Mouse (Mus musculus) embryonic facial prominence, embryonic 10.5 days (tissue): Measurements from ENCODE around the gene Jazf1. TPM values are rescaled to one million over a fixed set of nuclear protein-coding genes. Genes with fewer than 3 reads are reported as not detected.

Source experiments
- DNase-seq: peaks from one replicate; pipeline ENCODE4 v3.0.0-alpha.2; 2017; ENCODE audit warnings: low spot score
- H3K27ac ChIP-seq: fragments of 300-500 bp; sonication (generic); replicated peaks from 2 replicates; pipeline ENCODE4 v1.5.1; 2016; ENCODE audit warnings: mild to moderate bottlenecking
- H3K27me3 ChIP-seq: fragments of 300-500 bp; sonication (generic); replicated peaks from 2 replicates; pipeline ENCODE4 v1.6.1; 2016; ENCODE audit warnings: low read depth, mild to moderate bottlenecking; ENCODE audit not compliant: poor library complexity, severe bottlenecking
- H3K36me3 ChIP-seq: fragments of 300-500 bp; sonication (generic); replicated peaks from 2 replicates; pipeline ENCODE4 v1.6.1; 2016; ENCODE audit warnings: mild to moderate bottlenecking, moderate library complexity
- H3K4me1 ChIP-seq: fragments of 300-500 bp; sonication (generic); 2 replicates; pipeline ENCODE4 v1.6.1; 2016
- H3K4me3 ChIP-seq: fragments of 300-500 bp; sonication (generic); 2 replicates; pipeline ENCODE4 v1.5.1; 2016; ENCODE audit warnings: mild to moderate bottlenecking, moderate library complexity
- H3K9me3 ChIP-seq: fragments of 300-500 bp; sonication (generic); 2 replicates; pipeline ENCODE4 v1.6.1; 2016; ENCODE audit warnings: mild to moderate bottlenecking
- WGBS: fragments of 180-500 bp; shearing (Covaris S2); methylation state at CpG from one replicate; pipeline ENCODE4 v1.1.7; 2016; 5-methylcytosine and 5-hydroxymethylcytosine counted together
- polyA plus RNA-seq: library from polyadenylated mRNA; unstranded; fragments of >200 nt; fragmentation: Nextera tagmentation; extraction: Ambion mirVana; gene quantifications from 2 replicates; pipeline ENCODE4 v1.2.1, GENCODE M21; 2016

Gene Jazf1
- polyA plus RNA-seq, 1 experiment from 2014 or later: 3.0 TPM

DNA sequence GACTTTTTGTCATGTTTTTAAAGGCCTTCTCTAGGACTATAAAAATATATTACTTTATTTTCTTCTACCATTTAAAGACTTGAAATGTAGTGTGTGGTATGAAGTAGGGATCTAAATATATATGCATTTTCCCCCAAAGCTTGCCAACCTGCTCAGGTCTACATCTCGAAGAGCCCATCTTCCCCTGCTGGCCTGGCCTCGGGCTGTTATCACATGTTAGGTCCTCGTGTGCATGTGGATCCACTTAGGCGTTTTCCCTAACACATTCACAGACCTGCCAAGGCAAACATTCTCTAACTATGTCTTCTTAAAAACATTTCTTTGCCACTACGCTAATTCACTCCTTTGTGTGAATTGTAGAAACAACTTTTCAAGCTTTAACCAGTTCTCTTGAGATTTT is 125.9 kb downstream of the Jazf1 start:
- H3K4me1 ChIP-seq: peaks cover 14% of the 10 kb centered on the region
- WGBS: 66% methylated on average over 5 of the region's 5 CpGs
- no peak for DNase-seq
- no peaks in the 10 kb centered on the region for H3K36me3 ChIP-seq
- no peaks in the 10 kb centered on the region for H3K9me3 ChIP-seq
- H3K27ac ChIP-seq: no peak overlapping the region
- no peak overlapping the region for H3K4me3 ChIP-seq
- no peaks in the 10 kb centered on the region for H3K27me3 ChIP-seq

- DNase-seq: no peak
- Histone ChIP-seq H3K4me3 (no peak overlapping the region), H3K9me3 (no peaks in the 10 kb centered on the region), H3K36me3 (no peaks in the 10 kb centered on the region), H3K27me3 (no peaks in the 10 kb centered on the region), H3K27ac (no peak overlapping the region), H3K4me1 (peaks cover 14% of the 10 kb centered on the region)
- 72% methylated on average over 5 of the region's 5 CpGs for WGBS
Observed at GRCm38 (mm10) chr6:52942101-52942500, 126.3 kb downstream of the Jazf1 start.

DNA sequence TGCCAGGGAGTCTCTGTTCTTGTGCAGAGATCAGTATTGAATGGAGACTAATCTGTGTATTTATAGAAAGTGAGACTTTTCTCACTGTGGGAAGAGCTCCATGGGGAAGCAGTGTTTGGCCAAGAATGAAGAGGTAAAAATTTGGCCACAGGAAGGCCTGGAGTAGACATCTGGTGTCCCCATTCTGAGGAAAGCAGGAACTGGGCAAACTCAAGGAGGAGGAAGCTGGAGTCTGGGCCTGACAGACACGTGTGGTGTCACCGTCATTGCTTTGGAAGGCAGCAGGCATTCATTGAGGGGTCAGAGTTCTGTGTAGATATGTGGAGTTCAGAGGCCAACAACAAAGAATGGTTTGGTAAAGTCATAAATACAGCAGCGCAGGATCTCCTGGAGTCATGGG is 130.5 kb downstream of the Jazf1 start:
- Histone ChIP-seq H3K4me1 (peaks cover 20% of the 10 kb centered on the region), H3K4me3 (no peak overlapping the region), H3K36me3 (no peaks in the 10 kb centered on the region), H3K9me3 (no peaks in the 10 kb centered on the region), H3K27me3 (no peaks in the 10 kb centered on the region), H3K27ac (no peak overlapping the region)
- WGBS: 73% methylated on average over 3 of the region's 3 CpGs
- DNase-seq: no peak

DNA sequence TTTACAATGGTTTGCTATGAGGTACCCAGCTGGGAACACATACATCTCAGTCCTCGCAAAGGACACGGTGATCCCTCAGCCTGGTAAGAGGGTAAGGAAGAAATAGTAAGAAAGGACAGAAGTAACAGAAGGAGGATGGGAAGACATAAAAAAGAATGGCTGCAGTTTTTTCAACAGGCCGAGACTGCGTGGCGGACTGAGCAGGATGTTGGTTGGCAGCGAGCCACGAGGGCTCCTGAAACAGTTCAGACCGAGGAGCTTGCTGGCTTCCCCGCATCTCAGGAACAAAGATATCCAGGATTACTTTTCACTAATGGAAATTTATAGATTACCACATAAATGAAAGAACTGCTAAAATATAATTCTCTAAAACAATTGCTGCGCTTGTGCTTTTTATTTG is 131.4 kb downstream of the Jazf1 start:
- Histone ChIP-seq H3K9me3 (no peaks in the 10 kb centered on the region), H3K27ac (no peak overlapping the region), H3K27me3 (no peaks in the 10 kb centered on the region), H3K4me1 (peaks cover 27% of the 10 kb centered on the region), H3K36me3 (no peaks in the 10 kb centered on the region), H3K4me3 (no peak overlapping the region)
- DNase-seq: no peak
- WGBS: 88% methylated on average over 10 of the region's 10 CpGs

GRCm38 (mm10) chr6:52934021-52934420 is 134.4 kb downstream of the Jazf1 start:
- DNase-seq: no peak
- Histone ChIP-seq H3K27me3 (no peaks in the 10 kb centered on the region), H3K9me3 (no peaks in the 10 kb centered on the region), H3K27ac (0 out of 2 replicates have a peak overlapping the region, but pooled peaks have one; percentile 63), H3K36me3 (no peaks in the 10 kb centered on the region), H3K4me3 (no peak overlapping the region), H3K4me1 (peaks cover 20% of the 10 kb centered on the region)
- 89% methylated on average over 6 of the region's 6 CpGs for WGBS

DNA sequence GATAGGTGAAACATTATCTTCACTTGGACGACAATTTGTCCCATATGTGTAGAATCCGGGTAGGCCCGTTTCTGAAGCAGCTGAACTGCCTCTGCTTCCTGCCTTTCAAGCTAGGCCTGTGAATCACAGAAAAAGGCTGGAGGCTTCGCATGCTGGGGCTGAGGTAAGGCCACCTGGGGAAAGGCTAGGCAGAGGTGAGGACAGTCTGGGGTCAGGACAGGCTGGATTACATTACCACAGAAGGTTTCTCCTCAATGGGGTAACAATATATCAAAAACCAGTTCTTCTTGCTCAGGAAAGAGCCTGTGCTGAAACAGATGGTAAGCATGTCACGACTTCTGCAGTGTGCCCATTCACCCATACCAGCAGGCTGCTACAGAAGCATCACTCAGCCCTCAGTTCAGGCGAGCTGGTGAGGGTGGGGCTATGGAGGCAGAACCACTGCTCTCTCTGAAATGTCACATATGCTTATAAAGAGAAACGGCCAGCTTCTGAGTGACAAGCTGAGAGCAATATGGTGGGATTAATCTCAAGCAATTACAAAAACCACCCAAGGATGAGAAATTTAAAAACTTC is 135.7 kb downstream of the Jazf1 start:
- peak; percentile 66 for DNase-seq
- Histone ChIP-seq H3K36me3 (no peaks in the 10 kb centered on the region), H3K9me3 (no peaks in the 10 kb centered on the region), H3K27ac (peak overlapping the region; percentile 63), H3K4me3 (no peak overlapping the region), H3K4me1 (peaks cover 20% of the 10 kb centered on the region), H3K27me3 (no peaks in the 10 kb centered on the region)
- WGBS: 34% methylated on average over 7 of the region's 7 CpGs

DNA sequence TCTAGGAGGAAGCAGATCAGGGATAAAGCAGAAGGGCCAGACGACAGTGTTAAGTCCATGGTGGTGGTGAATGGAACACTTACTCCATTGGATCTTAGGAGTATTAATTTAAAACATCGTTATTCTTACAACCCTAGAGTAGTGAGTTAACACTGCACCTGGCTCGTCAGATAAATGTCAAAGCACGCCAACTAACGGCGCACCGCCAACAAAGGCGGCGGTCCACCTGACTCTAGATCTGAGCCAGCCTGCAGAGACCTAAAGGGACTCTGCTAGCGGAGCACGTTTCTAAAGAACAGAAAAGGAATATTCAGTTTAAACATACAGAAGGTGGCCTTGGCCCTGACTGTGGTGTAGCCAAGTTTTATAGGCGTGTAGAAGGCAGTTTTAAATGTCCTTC is 139.1 kb downstream of the Jazf1 start:
- no peaks in the 10 kb centered on the region for H3K9me3 ChIP-seq
- DNase-seq: no peak
- H3K4me1 ChIP-seq: peaks cover 26% of the 10 kb centered on the region
- no peak overlapping the region for H3K4me3 ChIP-seq
- no peaks in the 10 kb centered on the region for H3K27me3 ChIP-seq
- H3K36me3 ChIP-seq: no peaks in the 10 kb centered on the region
- 90% methylated on average over 12 of the region's 12 CpGs for WGBS
- no peak overlapping the region for H3K27ac ChIP-seq

- WGBS: 77% methylated on average over 4 of the region's 4 CpGs
Observed at GRCm38 (mm10) chr6:52926947-52927346, 141.5 kb downstream of the Jazf1 start.

GRCm38 (mm10) chr6:52925458-52926042 is 142.9 kb downstream of the Jazf1 start:
- Histone ChIP-seq H3K4me3 (no peak overlapping the region), H3K36me3 (no peaks in the 10 kb centered on the region), H3K4me1 (peaks cover 6% of the 10 kb centered on the region; the same call in 1 of the 2 replicates), H3K27me3 (no peaks in the 10 kb centered on the region), H3K9me3 (no peaks in the 10 kb centered on the region), H3K27ac (no peak overlapping the region)
- 78% methylated on average over 9 of the region's 9 CpGs for WGBS
- no peak for DNase-seq

More at GRCm38 (mm10) chr6:52926947-52927346, 141.5 kb downstream of the Jazf1 start:
- no peak for DNase-seq
- Histone ChIP-seq H3K9me3 (no peaks in the 10 kb centered on the region), H3K4me1 (peaks cover 6% of the 10 kb centered on the region; the same call in 1 of the 2 replicates), H3K36me3 (no peaks in the 10 kb centered on the region), H3K4me3 (no peak overlapping the region), H3K27ac (no peak overlapping the region), H3K27me3 (no peaks in the 10 kb centered on the region)

- Histone ChIP-seq H3K9me3 (no peaks in the 10 kb centered on the region), H3K27ac (no peak overlapping the region), H3K36me3 (no peaks in the 10 kb centered on the region), H3K4me1 (peaks cover 6% of the 10 kb centered on the region; the same call in 1 of the 2 replicates), H3K27me3 (no peaks in the 10 kb centered on the region), H3K4me3 (no peak overlapping the region)
- DNase-seq: no peak
- 88% methylated on average over 6 of the region's 6 CpGs for WGBS
Observed at GRCm38 (mm10) chr6:52921248-52921647, 147.2 kb downstream of the Jazf1 start.

DNA sequence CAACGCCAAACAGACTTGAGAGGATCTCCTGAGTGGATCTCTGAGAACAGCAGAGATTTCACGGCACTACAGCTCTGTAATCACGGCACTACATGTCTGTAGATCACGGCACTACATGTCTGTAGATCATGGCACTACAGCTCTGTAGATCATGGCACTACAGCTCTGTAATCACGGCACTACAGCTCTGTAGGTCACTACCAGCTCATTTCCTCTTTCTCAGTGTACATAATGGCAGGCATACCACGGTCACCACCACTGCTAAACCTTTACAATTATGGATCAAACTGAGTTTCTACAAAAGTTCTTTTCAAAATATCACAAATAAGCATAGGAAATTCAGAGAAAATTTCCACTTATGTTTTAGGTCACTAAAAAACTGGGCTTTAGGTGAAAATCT is 147.7 kb downstream of the Jazf1 start:
- Histone ChIP-seq H3K27me3 (no peaks in the 10 kb centered on the region), H3K36me3 (no peaks in the 10 kb centered on the region), H3K4me1 (peaks cover 5% of the 10 kb centered on the region; the same call in 1 of the 2 replicates), H3K9me3 (no peaks in the 10 kb centered on the region), H3K27ac (no peak overlapping the region), H3K4me3 (no peak overlapping the region)
- no peak for DNase-seq
- WGBS: 88% methylated on average over 6 of the region's 6 CpGs

DNA sequence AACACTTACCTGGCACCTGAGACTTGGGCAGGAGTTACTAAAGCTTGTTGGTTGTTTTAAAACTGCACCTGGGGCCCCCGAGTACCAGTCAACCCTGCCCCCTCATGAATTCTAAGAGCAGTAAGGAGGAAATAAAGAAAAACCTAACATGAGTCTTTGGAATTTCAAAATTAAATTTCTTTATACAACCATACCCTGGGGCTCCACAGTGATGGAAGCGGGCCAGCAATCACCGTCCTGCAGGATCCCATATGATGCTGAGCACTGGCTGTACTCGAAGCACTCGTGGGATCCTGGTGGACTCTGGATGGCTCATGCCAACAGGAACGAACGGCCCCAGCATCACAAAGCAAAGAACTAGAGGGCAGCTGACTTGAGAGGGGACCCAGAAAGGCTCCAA is 149.0 kb downstream of the Jazf1 start:
- H3K9me3 ChIP-seq: no peaks in the 10 kb centered on the region
- H3K4me3 ChIP-seq: no peak overlapping the region
- H3K27ac ChIP-seq: no peak overlapping the region
- no peak for DNase-seq
- no peaks in the 10 kb centered on the region for H3K27me3 ChIP-seq
- H3K36me3 ChIP-seq: no peaks in the 10 kb centered on the region
- WGBS: 76% methylated on average over 7 of the region's 7 CpGs
- no peaks in the 10 kb centered on the region for H3K4me1 ChIP-seq

- DNase-seq: peak; percentile 75
- H3K9me3 ChIP-seq: no peaks in the 10 kb centered on the region
- no peaks in the 10 kb centered on the region for H3K27me3 ChIP-seq
- no peaks in the 10 kb centered on the region for H3K4me1 ChIP-seq
- WGBS: 4% methylated on average over 2 of the region's 2 CpGs
- no peak overlapping the region for H3K27ac ChIP-seq
- H3K36me3 ChIP-seq: no peaks in the 10 kb centered on the region
- no peak overlapping the region for H3K4me3 ChIP-seq
Observed at GRCm38 (mm10) chr6:52918980-52919379, 149.5 kb downstream of the Jazf1 start.
